Mouse (Mus musculus): ENCODE measurements around the gene Rnf212b. TPM values are rescaled to one million over a fixed set of nuclear protein-coding genes. Genes with fewer than 3 reads are reported as not detected.

Rnf212b gene
- not detected for total RNA-seq (2023)

GRCm38 (mm10) chr14:54813991-54814390 is at the start of gene Rnf212b:
Gene Rnf212b (plus strand): TSS chr14:54814141.

GRCm38 (mm10) chr14:54781610-54782365 is 32.2 kb upstream of the Rnf212b start, which contains the start of gene Slc7a8:
Gene Slc7a8 (minus strand): TSS chr14:54781946.

GRCm38 (mm10) chr14:54870861-54871260 is 56.9 kb downstream of the Rnf212b start, which contains the start of gene Homez:
Gene Homez (minus strand): TSS chr14:54870961.

GRCm38 (mm10) chr14:54877048-54877715 is 63.2 kb downstream of the Rnf212b start, which contains the start of gene Ppp1r3e:
Gene Ppp1r3e (minus strand): TSS chr14:54877550.

GRCm38 (mm10) chr14:54883154-54884021 is 69.4 kb downstream of the Rnf212b start, which contains the start of the genes Bcl2l2 and Gm20521:
Gene Bcl2l2 (plus strand): TSS chr14:54883377.
Gene Gm20521 (plus strand): TSS chr14:54883441.

GRCm38 (mm10) chr14:54892200-54892599 is 78.3 kb downstream of the Rnf212b start, which contains the start of gene Pabpn1:
Gene Pabpn1 (plus strand): TSS chr14:54892500.

Other genes starting within 250 kb of the Rnf212b start
- under 1 TPM; 0.15 to 0.24 TPM for gene Ajuba, start 236.6 kb upstream of the Rnf212b start, total RNA-seq (2023)
- gene 4931414P19Rik, start 208.1 kb upstream of the Rnf212b start, total RNA-seq (2023): 1 to 10 TPM; 4.2 to 4.5 TPM
- gene Psmb5, start 196.1 kb upstream of the Rnf212b start, total RNA-seq (2023): 10 to 100 TPM; 59.5 to 64.2 TPM
- gene Psmb11, start 192.7 kb upstream of the Rnf212b start, total RNA-seq (2023): not detected
- not detected for gene Gm17606, start 173.2 kb upstream of the Rnf212b start, total RNA-seq (2023)
- 1 to 10 TPM; 2.1 to 2.4 TPM for gene Cdh24, start 172.8 kb upstream of the Rnf212b start, total RNA-seq (2023)
- gene 1700123O20Rik, start 127.9 kb upstream of the Rnf212b start, total RNA-seq (2023): 10 to 100 TPM; 28.6 to 30.0 TPM
- 100 to 1,000 TPM; 231 to 260 TPM for gene Acin1, start 127.2 kb upstream of the Rnf212b start, total RNA-seq (2023)
- gene Gm29776, start 115.3 kb upstream of the Rnf212b start, total RNA-seq (2023): under 1 TPM; 0.31 to 0.38 TPM
- gene Cebpe, start 102.0 kb upstream of the Rnf212b start, total RNA-seq (2023): 100 to 1,000 TPM; 146 to 191 TPM
- 1 to 10 TPM; 5.3 to 5.6 TPM for gene Slc7a8, start 32.2 kb upstream of the Rnf212b start, total RNA-seq (2023)
- 10 to 100 TPM; 12.0 to 12.3 TPM for gene Homez, start 56.8 kb downstream of the Rnf212b start, total RNA-seq (2023)
- gene Ppp1r3e, start 63.4 kb downstream of the Rnf212b start, total RNA-seq (2023): 1 to 10 TPM; 2.4 to 2.5 TPM
- gene Bcl2l2, start 69.2 kb downstream of the Rnf212b start, total RNA-seq (2023): 10 to 100 TPM in 1 of 2 experiments, 1 to 10 TPM in 1; 8.3 to 13.1 TPM
- gene Gm20521, start 69.3 kb downstream of the Rnf212b start, total RNA-seq (2023): 1 to 10 TPM in 1 of 2 experiments, not detected in 1; 3.2 TPM
- 100 to 1,000 TPM; 141 to 157 TPM for gene Pabpn1, start 78.4 kb downstream of the Rnf212b start, total RNA-seq (2023)
- gene Slc22a17, start 99.0 kb downstream of the Rnf212b start, total RNA-seq (2023): under 1 TPM; 0.27 to 0.49 TPM
- gene Efs, start 112.0 kb downstream of the Rnf212b start, total RNA-seq (2023): not detected
- gene Il25, start 118.6 kb downstream of the Rnf212b start, total RNA-seq (2023): not detected
- not detected for gene Cmtm5, start 122.1 kb downstream of the Rnf212b start, total RNA-seq (2023)
- gene Myh6, start 152.8 kb downstream of the Rnf212b start, total RNA-seq (2023): not detected
- not detected for gene Gm17428, start 162.8 kb downstream of the Rnf212b start, total RNA-seq (2023)
- gene Myh7, start 180.5 kb downstream of the Rnf212b start, total RNA-seq (2023): under 1 TPM in 1 of 2 experiments, not detected in 1; 0.09 TPM
- 10 to 100 TPM; 39.0 to 42.8 TPM for gene Ngdn, start 201.3 kb downstream of the Rnf212b start, total RNA-seq (2023)